Mouse (Mus musculus): ENCODE measurements at regions not wholly inside any gene's neighbourhood (a gene's known extent, or its start where the extent isn't known, plus 50 kb on each side); places are given as distances from the start of the nearest gene placed in this dataset.
A peak's percentile ranks its signal among the peaks of the same experiment; 100 is the strongest.

DNA sequence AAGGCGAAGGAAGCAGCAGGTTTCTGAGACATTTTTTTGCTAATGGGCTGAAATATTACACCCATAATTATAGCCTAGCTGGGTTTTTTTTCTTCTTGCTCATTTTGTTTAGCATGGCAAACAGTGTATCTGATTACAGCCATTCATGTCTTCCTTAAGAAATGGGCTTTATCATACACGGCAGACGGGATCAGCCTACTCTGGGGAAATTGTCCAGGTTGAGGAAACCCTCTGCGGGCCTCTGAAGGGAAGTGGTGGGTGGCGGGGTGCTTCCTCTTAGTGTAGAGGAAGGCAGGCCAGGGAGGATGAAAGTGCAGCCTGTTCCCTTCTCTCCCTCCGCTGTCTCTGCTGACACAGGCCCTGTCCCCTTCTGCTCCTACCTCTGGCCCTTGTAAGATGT is 120.6 kb upstream of the Tle3 start:
- DNase-seq (ENCODE audit: low spot score in 2 of 2), result no peak
- H3K27ac ChIP-seq, result no peak overlapping the region
- TF ChIP-seq CTCF (conservative IDR thresholded peaks at IDR 0.05), result no peak
- no peak overlapping the region for H3K4me3 ChIP-seq

- DNase-seq (ENCODE audit: low spot score in 2 of 2), result no peak
- no peak overlapping the region for H3K4me3 ChIP-seq
- TF ChIP-seq CTCF (conservative IDR thresholded peaks at IDR 0.05), result no peak
- no peak overlapping the region for H3K27ac ChIP-seq
These were observed 118.4 kb upstream of the Tle3 start for GRCm38 (mm10) chr9:61253761-61254160.

- Histone ChIP-seq H3K4me3 (no peak overlapping the region), H3K27ac (no peak overlapping the region)
- DNase-seq (ENCODE audit: low spot score in 2 of 2), result no peak
- no peak for TF ChIP-seq CTCF (conservative IDR thresholded peaks at IDR 0.05)
These were observed 114.7 kb upstream of the Tle3 start for GRCm38 (mm10) chr9:61257488-61257887.

DNA sequence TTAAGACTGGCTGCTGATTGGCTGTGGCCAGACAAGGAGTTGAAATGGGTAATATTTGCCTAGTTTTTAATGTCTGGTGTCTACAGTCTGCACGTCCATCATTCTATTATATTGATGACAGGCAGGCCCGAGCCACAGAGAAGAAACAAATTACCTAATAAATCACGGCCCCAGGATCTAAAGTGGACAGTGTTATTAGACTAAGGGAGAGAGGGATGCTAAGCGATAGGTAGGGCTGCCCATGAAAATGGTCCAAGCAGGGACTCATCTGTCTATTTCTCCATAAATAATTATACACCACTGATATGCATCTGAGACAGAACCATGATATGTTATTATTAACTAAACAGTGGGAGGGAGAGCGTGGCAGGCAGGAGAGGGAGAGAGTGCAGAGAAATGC is 114.1 kb upstream of the Tle3 start:
- no peak for DNase-seq (ENCODE audit: low spot score in 2 of 2)
- TF ChIP-seq CTCF (conservative IDR thresholded peaks at IDR 0.05), result no peak
- H3K27ac ChIP-seq, result no peak overlapping the region
- no peak overlapping the region for H3K4me3 ChIP-seq

GRCm38 (mm10) chr9:61259421-61260174 is 112.6 kb upstream of the Tle3 start:
- DNase-seq (ENCODE audit: low spot score in 2 of 2), result no peak
- H3K27ac ChIP-seq, result no peak overlapping the region
- no peak overlapping the region for H3K4me3 ChIP-seq
- TF ChIP-seq CTCF (conservative IDR thresholded peaks at IDR 0.05), result no peak

GRCm38 (mm10) chr9:61261263-61261662 is 110.9 kb upstream of the Tle3 start:
- no peak overlapping the region for H3K27ac ChIP-seq
- no peak for DNase-seq (ENCODE audit: low spot score in 2 of 2)
- H3K4me3 ChIP-seq, result no peak overlapping the region
- no peak for TF ChIP-seq CTCF (conservative IDR thresholded peaks at IDR 0.05)

DNA sequence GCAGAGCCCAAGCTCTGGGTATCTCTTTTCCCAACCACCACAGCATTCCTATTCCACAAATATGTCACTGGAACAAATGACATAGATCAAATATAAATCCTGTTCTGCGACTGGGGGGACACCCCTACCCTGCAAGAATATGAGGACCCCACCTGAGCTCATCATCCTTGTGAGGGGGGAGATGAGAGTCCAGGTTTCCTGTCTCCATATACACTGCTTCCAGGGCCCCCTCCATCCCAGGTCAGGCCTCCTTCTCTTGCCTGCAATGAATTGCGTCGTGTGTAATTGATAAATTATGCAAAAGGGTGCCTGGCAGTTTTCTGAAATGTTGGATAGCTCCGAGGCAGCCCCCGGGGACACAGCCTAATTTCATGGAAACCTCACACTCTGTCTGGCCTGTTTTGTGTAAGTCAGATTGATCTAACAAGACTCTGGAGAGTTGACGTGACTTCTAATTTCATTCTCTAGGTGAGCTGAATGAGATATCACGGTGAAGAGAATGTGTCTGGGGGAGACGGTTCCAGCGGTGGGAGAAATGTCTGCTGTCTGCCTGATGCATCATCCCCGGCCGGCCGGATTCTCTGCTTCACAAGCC is 110.3 kb upstream of the Tle3 start:
- no peak for DNase-seq (ENCODE audit: low spot score in 2 of 2)
- Histone ChIP-seq H3K27ac (no peak overlapping the region), H3K4me3 (no peak overlapping the region)
- no peak for TF ChIP-seq CTCF (conservative IDR thresholded peaks at IDR 0.05)

GRCm38 (mm10) chr9:61263335-61263734 is 108.8 kb upstream of the Tle3 start:
- TF ChIP-seq CTCF (conservative IDR thresholded peaks at IDR 0.05), result no peak
- DNase-seq (ENCODE audit: low spot score in 2 of 2), result peak in 1 of 2 experiments; percentile 23
- Histone ChIP-seq H3K27ac (no peak overlapping the region), H3K4me3 (no peak overlapping the region)

GRCm38 (mm10) chr9:61265466-61265865 is 106.7 kb upstream of the Tle3 start:
- Histone ChIP-seq H3K4me3 (no peak overlapping the region), H3K27ac (no peak overlapping the region)
- no peak for TF ChIP-seq CTCF (conservative IDR thresholded peaks at IDR 0.05)
- no peak for DNase-seq (ENCODE audit: low spot score in 2 of 2)

DNA sequence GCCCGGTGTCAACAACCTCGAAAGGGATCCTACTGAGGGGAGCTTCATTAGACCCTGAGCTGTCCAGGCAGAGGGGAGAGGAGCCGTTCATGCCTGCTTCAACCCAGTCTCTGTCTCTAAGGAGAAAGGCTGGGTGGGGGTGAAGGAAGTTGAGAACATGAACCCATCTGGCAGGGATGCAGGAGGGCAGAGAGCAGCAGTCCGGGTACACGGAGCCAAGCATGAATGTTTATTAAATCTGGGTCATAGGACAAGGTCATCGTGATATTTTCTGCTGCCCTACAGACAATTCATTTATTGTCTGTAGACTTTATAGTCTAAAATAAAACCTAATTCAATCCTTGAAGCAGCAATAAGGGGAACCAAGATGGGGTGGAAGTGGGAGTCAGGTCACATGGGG is 105.2 kb upstream of the Tle3 start:
- Histone ChIP-seq H3K27ac (no peak overlapping the region), H3K4me3 (no peak overlapping the region)
- no peak for DNase-seq (ENCODE audit: low spot score in 2 of 2)
- no peak for TF ChIP-seq CTCF (conservative IDR thresholded peaks at IDR 0.05)

DNA sequence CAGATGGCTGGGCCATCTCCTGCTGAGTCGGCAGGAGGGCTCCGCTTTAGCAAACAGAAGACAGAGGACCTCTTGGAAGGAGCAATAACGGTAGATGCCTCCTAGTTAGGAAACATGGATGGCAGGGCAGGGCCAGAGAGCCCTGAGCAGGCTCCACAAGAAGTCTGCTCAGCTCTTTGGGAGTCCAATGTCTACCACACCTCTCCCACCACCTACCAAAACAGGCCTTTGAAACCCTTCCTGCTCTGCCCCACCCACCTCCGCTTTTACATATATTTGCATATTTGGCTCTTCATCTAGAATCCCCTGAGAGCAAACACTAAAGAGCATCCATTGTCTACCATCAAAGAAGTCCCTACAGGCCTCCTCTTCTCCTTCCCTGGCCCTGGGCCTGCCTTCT is 104.6 kb upstream of the Tle3 start:
- no peak for TF ChIP-seq CTCF (conservative IDR thresholded peaks at IDR 0.05)
- no peak for DNase-seq (ENCODE audit: low spot score in 2 of 2)

GRCm38 (mm10) chr9:61268162-61268561 is 104.0 kb upstream of the Tle3 start:
- DNase-seq (ENCODE audit: low spot score in 2 of 2), result no peak
- Histone ChIP-seq H3K27ac (no peak overlapping the region), H3K4me3 (no peak overlapping the region)
- no peak for TF ChIP-seq CTCF (conservative IDR thresholded peaks at IDR 0.05)

More for the DNA sequence above, 104.6 kb upstream of the Tle3 start:
- H3K27ac ChIP-seq, result no peak overlapping the region
- no peak overlapping the region for H3K4me3 ChIP-seq

- H3K4me3 ChIP-seq, result no peak overlapping the region
- H3K27ac ChIP-seq, result no peak overlapping the region
- no peak for DNase-seq (ENCODE audit: low spot score in 2 of 2)
- TF ChIP-seq CTCF (conservative IDR thresholded peaks at IDR 0.05), result no peak
These were observed 103.5 kb upstream of the Tle3 start for GRCm38 (mm10) chr9:61268681-61269080.

Measured in layer of hippocampus, adult 2 months (tissue).